Mouse (Mus musculus) hindbrain, embryonic 13.5 days (tissue): ENCODE results near the gene Slc35e4. TPM values are rescaled to one million over a fixed set of nuclear protein-coding genes. Genes with fewer than 3 reads are reported as not detected.
A peak's percentile ranks its signal among the peaks of the same experiment; 100 is the strongest.

ENCODE experiments used
- ATAC-seq: fragments of 200-750 bp; cut with Nextera tagmentation; 2 replicates; pipeline ENCODE4 v1.8.0; 2017; ENCODE audit warnings: moderate TSS enrichment; ENCODE audit not compliant: low FRiP score
- H3K27ac ChIP-seq: fragments of 300-500 bp; sonication (generic); 2 replicates; pipeline ENCODE4 v1.5.1; 2015; ENCODE audit warnings: inconsistent platforms, mild to moderate bottlenecking, moderate library complexity
- H3K27me3 ChIP-seq: fragments of 300-500 bp; sonication (generic); 2 replicates; pipeline ENCODE4 v1.6.1; 2015; ENCODE audit warnings: mild to moderate bottlenecking, inconsistent platforms
- H3K36me3 ChIP-seq: fragments of 300-500 bp; sonication (generic); 2 replicates; pipeline ENCODE4 v1.6.1; 2015; ENCODE audit warnings: mild to moderate bottlenecking, inconsistent platforms
- H3K4me1 ChIP-seq: fragments of 300-500 bp; sonication (generic); replicated peaks from 2 replicates; pipeline ENCODE4 v1.6.1; 2015; ENCODE audit warnings: inconsistent platforms
- H3K4me2 ChIP-seq: fragments of 300-500 bp; sonication (generic); 2 replicates; pipeline ENCODE4 v1.6.1; 2015; ENCODE audit warnings: inconsistent platforms, mild to moderate bottlenecking, moderate library complexity
- H3K4me3 ChIP-seq: fragments of 300-500 bp; sonication (generic); 2 replicates; pipeline ENCODE4 v1.5.1; 2015; ENCODE audit warnings: mild to moderate bottlenecking, inconsistent platforms
- H3K9ac ChIP-seq: fragments of 300-500 bp; sonication (generic); 2 replicates; pipeline ENCODE4 v1.6.1; 2015; ENCODE audit warnings: mild to moderate bottlenecking, inconsistent platforms
- H3K9me3 ChIP-seq: fragments of 300-500 bp; sonication (generic); 2 replicates; pipeline ENCODE4 v1.6.1; 2016; ENCODE audit warnings: inconsistent platforms
- WGBS: fragments of 180-500 bp; shearing (Covaris S2); methylation state at CpG from one replicate; pipeline ENCODE4 v1.1.7; 2015; 5-methylcytosine and 5-hydroxymethylcytosine counted together
- polyA plus RNA-seq: library from polyadenylated mRNA; unstranded; fragments of >200 nt; fragmentation: Nextera tagmentation; extraction: Ambion mirVana; gene quantifications from 2 replicates; pipeline ENCODE4 v1.2.1, GENCODE M21; 2015

Gene Slc35e4
- polyA plus RNA-seq, 1 experiment from 2014 or later = 11.4 TPM

DNA sequence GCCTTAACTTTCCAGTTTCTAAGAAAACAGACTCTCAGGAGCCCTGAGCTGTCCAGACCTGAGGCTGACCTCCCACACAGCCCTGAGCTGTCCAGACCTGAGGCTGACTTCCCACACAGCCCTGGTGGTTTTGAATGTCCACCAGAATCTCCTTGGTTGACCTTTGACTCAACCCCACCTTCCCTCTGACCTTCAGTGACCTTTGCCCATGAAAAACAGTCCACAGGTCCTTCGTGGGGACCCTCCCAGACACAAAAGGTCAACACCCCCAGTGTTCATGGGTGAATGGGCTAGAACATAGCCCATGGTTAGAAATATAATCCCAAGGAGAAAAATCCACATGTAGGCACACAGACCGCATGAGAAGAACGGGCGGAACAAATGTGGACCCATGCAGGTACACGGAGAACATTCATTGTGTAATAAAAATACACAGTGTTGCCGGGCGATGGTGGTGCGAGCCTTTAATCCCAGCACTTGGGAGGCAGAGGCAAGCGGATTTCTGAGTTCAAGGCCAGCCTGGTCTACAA lies 19.4 kb upstream of the Slc35e4 start:
- no peaks in the 10 kb centered on the region for H3K36me3 ChIP-seq
- no peak overlapping the region for H3K4me2 ChIP-seq
- H3K27me3 ChIP-seq = no peaks in the 10 kb centered on the region
- no peak for ATAC-seq
- H3K9ac ChIP-seq = no peak overlapping the region
- H3K4me3 ChIP-seq = no peak overlapping the region
- 86% methylated on average over 9 of the region's 9 CpGs for WGBS
- no peaks in the 10 kb centered on the region for H3K9me3 ChIP-seq
- H3K27ac ChIP-seq = no peak overlapping the region
- peaks cover 17% of the 10 kb centered on the region for H3K4me1 ChIP-seq

- H3K9me3 ChIP-seq = no peaks in the 10 kb centered on the region
- H3K4me2 ChIP-seq = peak within 1 kb of the TSS; percentile 76
- no peak within 1 kb of the TSS for H3K27ac ChIP-seq
- peaks cover 3% of the 10 kb centered on the region for H3K36me3 ChIP-seq
- peak; percentile 86 for ATAC-seq
- under 1% methylated on average over 20 of the region's 26 CpGs for WGBS
- no peaks in the 10 kb centered on the region for H3K27me3 ChIP-seq
- H3K4me3 ChIP-seq = peak within 1 kb of the TSS; percentile 50
- peaks cover 17% of the 10 kb centered on the region for H3K4me1 ChIP-seq
- peak within 1 kb of the TSS; percentile 64 for H3K9ac ChIP-seq
Observed at GRCm38 (mm10) chr11:3931511-3932211, 17.2 kb upstream of the Slc35e4 start, which contains the start of gene Tcn2. TSS of gene Tcn2 (minus strand) at chr11:3932159.

DNA sequence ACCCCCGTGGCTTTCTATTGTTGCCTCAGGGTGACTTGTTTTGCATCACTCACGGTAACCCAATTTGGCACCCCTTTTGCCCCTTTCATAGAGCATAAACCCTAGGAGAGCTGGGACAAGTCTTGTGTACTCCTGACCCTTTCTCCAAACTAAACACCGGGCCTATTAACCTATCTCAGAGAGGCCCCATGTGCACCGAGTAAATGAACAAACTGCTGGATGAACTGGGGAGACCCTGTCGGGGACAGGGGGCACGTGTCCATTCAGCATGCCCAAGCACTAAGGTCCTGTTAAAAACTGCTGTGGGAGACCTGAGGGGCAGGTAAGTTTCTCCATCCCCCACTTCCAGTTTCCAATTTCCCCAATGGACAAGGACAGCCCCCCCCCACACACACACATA lies 16.5 kb upstream of the Slc35e4 start:
- H3K4me3 ChIP-seq = peak overlapping the region; percentile 50
- H3K9ac ChIP-seq = peak overlapping the region; percentile 64
- peaks cover 17% of the 10 kb centered on the region for H3K4me1 ChIP-seq
- H3K4me2 ChIP-seq = peak overlapping the region; percentile 76
- 17% methylated on average over 6 of the region's 6 CpGs for WGBS
- H3K27ac ChIP-seq = no peak overlapping the region
- H3K27me3 ChIP-seq = no peaks in the 10 kb centered on the region
- ATAC-seq = no peak
- peaks cover 10% of the 10 kb centered on the region for H3K36me3 ChIP-seq
- no peaks in the 10 kb centered on the region for H3K9me3 ChIP-seq

DNA sequence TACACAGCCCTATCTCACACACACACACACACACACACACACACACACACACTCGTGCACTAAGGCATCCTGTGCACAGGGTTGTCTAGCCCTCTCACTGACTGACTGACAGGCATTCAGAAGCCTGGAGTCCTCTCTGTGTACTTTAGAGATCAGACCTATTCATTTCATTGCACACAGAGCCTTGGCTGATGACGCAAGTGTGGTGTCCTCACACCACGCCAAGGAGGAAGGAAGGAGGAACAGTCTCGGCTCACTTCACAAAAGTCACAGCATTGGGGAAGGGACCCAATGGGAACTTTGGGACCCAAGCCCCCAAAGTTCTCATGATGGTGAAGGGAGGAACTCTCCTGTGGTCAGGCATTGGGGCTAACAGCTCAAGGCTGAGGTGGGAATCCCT lies 15.6 kb upstream of the Slc35e4 start:
- Histone ChIP-seq H3K4me1 (peaks cover 17% of the 10 kb centered on the region), H3K9me3 (no peaks in the 10 kb centered on the region), H3K4me2 (no peak overlapping the region), H3K9ac (no peak overlapping the region), H3K27ac (no peak overlapping the region), H3K4me3 (no peak overlapping the region), H3K27me3 (no peaks in the 10 kb centered on the region), H3K36me3 (peaks cover 16% of the 10 kb centered on the region)
- ATAC-seq = no peak
- whole genome bisulfite sequencing = 87% methylated on average over 4 of the region's 4 CpGs

GRCm38 (mm10) chr11:3925916-3926315 lies 11.5 kb upstream of the Slc35e4 start:
- no peaks in the 10 kb centered on the region for H3K9me3 ChIP-seq
- no peak for ATAC-seq

DNA sequence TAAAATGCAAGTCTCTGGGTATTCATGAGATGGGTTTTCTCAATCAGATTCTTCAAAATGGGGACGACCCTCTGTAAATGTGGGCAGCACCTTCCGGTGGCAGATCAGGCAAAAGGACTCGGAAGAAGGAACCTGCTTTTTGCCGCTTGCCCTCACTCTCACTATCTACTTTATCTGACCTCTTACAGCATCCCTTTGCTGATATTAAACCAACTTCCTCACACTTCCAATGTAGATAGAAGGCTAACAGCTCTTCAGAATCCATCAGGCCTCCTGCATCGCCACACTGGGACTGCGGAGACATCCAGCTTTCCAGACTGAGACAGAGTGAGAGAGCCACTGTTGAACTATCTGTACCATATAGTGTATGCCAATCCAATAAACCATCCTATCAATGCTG lies 8.3 kb upstream of the Slc35e4 start:
- WGBS = 93% methylated on average over 6 of the region's 6 CpGs
- ATAC-seq = no peak
- no peaks in the 10 kb centered on the region for H3K9me3 ChIP-seq

More at GRCm38 (mm10) chr11:3925916-3926315, 11.5 kb upstream of the Slc35e4 start:
- Histone ChIP-seq H3K9ac (no peak overlapping the region), H3K27me3 (no peaks in the 10 kb centered on the region), H3K4me2 (no peak overlapping the region), H3K36me3 (peaks cover 36% of the 10 kb centered on the region), H3K4me3 (no peak overlapping the region), H3K4me1 (peaks cover 4% of the 10 kb centered on the region), H3K27ac (no peak overlapping the region)
- WGBS = 90% methylated on average over 10 of the region's 10 CpGs

GRCm38 (mm10) chr11:3922115-3922514 lies 7.7 kb upstream of the Slc35e4 start:
- Histone ChIP-seq H3K27me3 (no peaks in the 10 kb centered on the region), H3K4me1 (no peaks in the 10 kb centered on the region), H3K9ac (no peak overlapping the region), H3K27ac (no peak overlapping the region), H3K4me3 (no peak overlapping the region), H3K9me3 (no peaks in the 10 kb centered on the region), H3K4me2 (no peak overlapping the region), H3K36me3 (peaks cover 36% of the 10 kb centered on the region)
- 96% methylated on average over 9 of the region's 9 CpGs for WGBS
- ATAC-seq = no peak

More for the DNA sequence above, 8.3 kb upstream of the Slc35e4 start:
- no peak overlapping the region for H3K4me2 ChIP-seq
- no peaks in the 10 kb centered on the region for H3K27me3 ChIP-seq
- no peak overlapping the region for H3K9ac ChIP-seq
- H3K4me1 ChIP-seq = no peaks in the 10 kb centered on the region
- peaks cover 36% of the 10 kb centered on the region for H3K36me3 ChIP-seq
- H3K27ac ChIP-seq = no peak overlapping the region
- H3K4me3 ChIP-seq = no peak overlapping the region

- no peak for ATAC-seq
- no peak overlapping the region for H3K9ac ChIP-seq
- no peak overlapping the region for H3K27ac ChIP-seq
- no peak overlapping the region for H3K4me2 ChIP-seq
- WGBS = 24% methylated on average over 8 of the region's 8 CpGs
- no peaks in the 10 kb centered on the region for H3K27me3 ChIP-seq
- no peak overlapping the region for H3K4me3 ChIP-seq
- H3K4me1 ChIP-seq = no peaks in the 10 kb centered on the region
- H3K36me3 ChIP-seq = peaks cover 30% of the 10 kb centered on the region
- no peaks in the 10 kb centered on the region for H3K9me3 ChIP-seq
Observed at GRCm38 (mm10) chr11:3921281-3921850, 6.9 kb upstream of the Slc35e4 start.

DNA sequence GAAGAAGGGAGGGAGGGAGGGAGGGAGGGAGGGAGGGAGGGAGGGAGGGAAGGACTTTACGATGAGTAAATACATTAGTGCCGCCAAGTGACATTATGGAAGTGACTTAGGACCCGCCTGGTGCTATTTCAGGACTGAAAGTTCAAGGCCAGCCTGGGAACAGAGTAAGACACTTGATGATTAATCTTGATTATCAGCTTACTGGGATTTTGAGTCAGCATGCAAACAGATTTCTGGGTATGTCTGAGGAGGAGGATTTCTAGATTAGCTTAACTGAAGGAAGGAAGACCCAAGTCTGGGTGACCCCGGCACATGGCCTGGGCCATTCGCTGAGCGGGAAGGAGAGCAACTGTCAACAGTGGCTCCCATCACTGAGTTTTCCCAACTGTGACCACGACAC lies 6.0 kb upstream of the Slc35e4 start:
- H3K4me2 ChIP-seq = no peak overlapping the region
- no peaks in the 10 kb centered on the region for H3K9me3 ChIP-seq
- H3K4me3 ChIP-seq = no peak overlapping the region
- ATAC-seq = no peak
- 0 out of 2 replicates have a peak, but pooled peaks cover 5% of the 10 kb centered on the region for H3K27me3 ChIP-seq
- no peak overlapping the region for H3K27ac ChIP-seq
- H3K36me3 ChIP-seq = peaks cover 21% of the 10 kb centered on the region
- no peak overlapping the region for H3K9ac ChIP-seq
- H3K4me1 ChIP-seq = no peaks in the 10 kb centered on the region
- WGBS = 87% methylated on average over 7 of the region's 7 CpGs

DNA sequence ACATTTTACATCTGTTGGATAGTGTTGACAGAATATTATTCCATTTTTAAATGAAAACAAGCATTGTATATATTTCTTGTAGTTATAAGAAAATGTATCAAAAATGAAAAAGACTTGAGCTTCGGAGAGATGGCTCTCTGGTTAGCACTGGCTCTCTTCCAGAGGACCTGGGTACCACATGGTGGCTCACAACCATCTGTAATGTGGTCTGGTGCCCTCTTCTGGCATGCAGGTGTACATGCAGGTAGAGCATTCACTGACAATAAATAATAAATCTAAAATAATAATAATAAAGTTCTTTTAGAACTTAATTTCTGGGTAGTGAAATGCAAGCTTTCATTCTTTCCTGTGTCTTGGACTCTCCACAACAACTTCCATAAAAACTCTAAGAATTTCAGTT lies 4.3 kb upstream of the Slc35e4 start:
- ATAC-seq = no peak
- 59% methylated on average over 1 of the region's 1 CpGs for WGBS
- no peak overlapping the region for H3K9ac ChIP-seq
- H3K27me3 ChIP-seq = 0 out of 2 replicates have a peak, but pooled peaks cover 5% of the 10 kb centered on the region
- H3K4me2 ChIP-seq = no peak overlapping the region
- H3K27ac ChIP-seq = no peak overlapping the region
- no peaks in the 10 kb centered on the region for H3K9me3 ChIP-seq
- H3K36me3 ChIP-seq = peaks cover 12% of the 10 kb centered on the region
- H3K4me3 ChIP-seq = no peak overlapping the region
- H3K4me1 ChIP-seq = peaks cover 6% of the 10 kb centered on the region

GRCm38 (mm10) chr11:3913316-3914108 lies 952 bp downstream of the Slc35e4 start:
- 0 out of 2 replicates have a peak, but pooled peaks cover 5% of the 10 kb centered on the region for H3K27me3 ChIP-seq
- H3K4me1 ChIP-seq = peaks cover 53% of the 10 kb centered on the region
- peak overlapping the region; percentile 89 for H3K4me2 ChIP-seq
- peak overlapping the region; percentile 77 for H3K27ac ChIP-seq
- peak overlapping the region; percentile 62 for H3K4me3 ChIP-seq
- H3K36me3 ChIP-seq = no peaks in the 10 kb centered on the region
- ATAC-seq = peak; percentile 82
- under 1% methylated on average over 65 of the region's 65 CpGs for WGBS
- H3K9me3 ChIP-seq = no peaks in the 10 kb centered on the region
- H3K9ac ChIP-seq = peak overlapping the region; percentile 81

- H3K9ac ChIP-seq = peak overlapping the region; percentile 81
- peaks cover 59% of the 10 kb centered on the region for H3K4me1 ChIP-seq
- H3K4me2 ChIP-seq = peak overlapping the region; percentile 89
- no peaks in the 10 kb centered on the region for H3K9me3 ChIP-seq
- ATAC-seq = no peak; the same call in 1 of the 2 replicates
- 0 out of 2 replicates have a peak, but pooled peaks cover 5% of the 10 kb centered on the region for H3K27me3 ChIP-seq
- 2% methylated on average over 16 of the region's 16 CpGs for WGBS
- peak overlapping the region; percentile 62 for H3K4me3 ChIP-seq
- peak overlapping the region; percentile 77 for H3K27ac ChIP-seq
- H3K36me3 ChIP-seq = no peaks in the 10 kb centered on the region; the same call in 1 of the 2 replicates
Observed at GRCm38 (mm10) chr11:3912875-3913271, 1.6 kb downstream of the Slc35e4 start.
